Mouse (Mus musculus): ENCODE data around the gene Ip6k3.
A peak's percentile ranks its signal among the peaks of the same experiment; 100 is the strongest.

The Ip6k3 gene

DNA sequence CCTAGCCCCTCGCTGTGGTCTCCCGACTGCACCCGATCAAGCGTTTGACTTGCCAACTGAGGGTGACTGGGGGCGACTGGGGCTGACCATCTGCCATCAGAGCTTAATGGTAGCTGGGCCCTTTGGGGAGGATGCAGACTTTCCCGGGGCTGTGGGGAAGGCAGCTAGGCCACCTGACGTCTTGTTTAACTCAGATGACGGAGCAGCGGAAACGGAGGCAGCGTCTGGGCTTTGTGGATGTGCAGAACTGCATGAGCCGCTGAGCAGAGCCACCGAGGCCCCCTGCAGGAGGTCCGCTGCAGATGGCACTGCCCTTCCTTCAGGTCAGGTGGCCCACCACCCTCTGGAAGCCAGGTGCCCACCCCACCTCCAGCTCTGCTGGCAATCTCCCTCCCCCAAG is 46.3 kb downstream of the Ip6k3 start:
- DNase-seq, result no peak

DNA sequence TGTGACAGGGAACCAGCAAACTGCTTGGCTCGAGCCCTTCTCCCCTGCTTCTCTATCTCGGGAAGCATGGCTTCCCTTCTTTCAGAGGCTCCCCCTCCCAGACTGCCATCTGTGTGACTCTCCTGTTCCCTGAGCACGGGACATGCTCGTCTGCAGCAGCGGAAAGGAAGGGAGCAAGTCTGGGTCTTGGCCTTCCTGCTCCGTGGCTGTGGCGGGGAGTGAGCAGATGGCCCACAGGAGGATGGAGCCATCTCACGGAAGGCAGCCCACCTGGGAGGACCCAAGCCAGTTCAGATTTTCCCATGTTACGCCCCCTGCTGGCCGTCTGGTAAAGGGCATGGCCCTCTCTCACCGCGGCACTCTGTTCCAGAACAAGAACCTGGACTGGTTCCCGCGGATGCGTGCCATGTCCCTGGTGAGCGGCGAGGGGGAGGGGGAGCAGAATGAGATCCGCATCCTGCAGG is 47.0 kb downstream of the Ip6k3 start:
- DNase-seq, result peak; percentile 61 to 68

DNA sequence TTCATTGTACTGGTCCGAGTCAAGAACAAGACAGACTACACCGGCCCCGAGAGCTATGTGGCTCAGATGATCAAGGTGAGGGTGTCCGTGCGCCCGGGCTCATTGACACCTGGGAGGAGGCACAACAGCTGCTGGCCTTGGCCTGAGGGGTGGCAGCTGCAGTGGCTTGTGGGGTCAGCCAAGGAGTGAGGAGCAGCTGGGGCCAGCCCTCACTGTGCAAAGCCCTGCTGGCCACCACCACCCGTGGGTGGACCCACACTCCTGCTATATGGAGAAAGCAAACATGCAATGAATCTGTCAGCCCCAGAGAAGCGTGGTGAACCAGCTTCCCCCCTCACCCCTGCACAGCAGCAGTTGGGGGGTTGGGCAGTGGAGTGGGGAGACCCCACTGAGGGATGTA is 47.6 kb downstream of the Ip6k3 start:
- no peak for DNase-seq

DNA sequence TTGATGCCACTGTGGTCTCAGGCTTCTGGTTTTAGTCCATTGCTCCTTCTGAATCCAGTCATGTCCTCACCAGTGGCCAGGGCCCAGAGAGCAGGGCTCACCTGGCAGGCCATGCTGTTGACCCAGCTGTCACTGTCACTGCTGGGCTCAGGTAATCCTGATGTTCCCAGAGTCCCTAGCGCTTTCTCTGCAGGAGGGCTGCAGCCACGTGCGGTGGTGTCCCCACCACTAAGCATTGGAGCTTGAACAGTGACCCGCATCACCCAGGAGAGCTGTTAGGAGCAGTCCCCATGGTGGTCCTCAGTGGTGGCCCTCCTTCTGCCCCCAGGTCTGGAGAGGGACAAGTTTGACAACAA is 48.1 kb downstream of the Ip6k3 start:
- DNase-seq, result no peak

DNA sequence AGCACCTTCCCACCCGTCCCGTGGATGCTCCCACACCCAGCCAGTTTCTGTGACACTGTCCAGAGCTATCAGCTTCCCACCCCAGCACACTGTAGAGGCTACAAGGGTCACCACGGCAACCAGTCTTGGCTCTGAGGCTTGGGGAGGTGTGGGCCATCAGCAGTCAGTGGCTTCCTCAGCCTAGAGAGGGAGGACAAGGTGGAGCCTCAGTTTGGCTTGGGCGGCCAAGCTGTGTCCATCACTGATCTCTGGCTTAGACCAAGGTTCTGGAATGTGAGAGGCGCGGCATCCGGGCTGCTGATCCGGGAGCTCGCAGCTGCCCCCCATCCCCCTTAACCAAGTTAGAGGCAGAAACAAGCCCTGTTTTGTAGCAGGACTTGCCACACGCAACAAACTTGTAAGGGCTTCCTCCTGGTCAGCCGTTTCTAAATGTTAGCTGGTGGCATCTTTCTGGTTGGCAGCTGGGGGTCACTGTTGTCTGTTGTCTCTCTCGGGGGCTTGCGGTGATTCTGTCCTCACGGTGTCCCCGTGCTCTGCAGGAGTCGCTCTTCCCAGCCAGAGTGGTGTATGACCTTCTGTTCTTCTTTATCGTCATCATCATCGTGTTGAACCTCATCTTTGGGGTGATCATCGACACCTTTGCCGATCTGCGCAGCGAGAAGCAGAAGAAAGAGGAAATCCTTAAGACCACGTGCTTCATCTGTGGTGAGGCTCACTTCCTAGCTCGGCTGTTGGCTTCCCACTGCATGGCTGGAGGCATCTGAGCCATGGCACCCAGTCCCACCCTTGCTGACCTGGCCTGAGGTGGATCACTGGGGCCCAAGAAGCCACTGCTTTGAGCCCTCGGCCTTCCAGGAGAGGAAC is 48.7 kb downstream of the Ip6k3 start:
- no peak for DNase-seq

DNA sequence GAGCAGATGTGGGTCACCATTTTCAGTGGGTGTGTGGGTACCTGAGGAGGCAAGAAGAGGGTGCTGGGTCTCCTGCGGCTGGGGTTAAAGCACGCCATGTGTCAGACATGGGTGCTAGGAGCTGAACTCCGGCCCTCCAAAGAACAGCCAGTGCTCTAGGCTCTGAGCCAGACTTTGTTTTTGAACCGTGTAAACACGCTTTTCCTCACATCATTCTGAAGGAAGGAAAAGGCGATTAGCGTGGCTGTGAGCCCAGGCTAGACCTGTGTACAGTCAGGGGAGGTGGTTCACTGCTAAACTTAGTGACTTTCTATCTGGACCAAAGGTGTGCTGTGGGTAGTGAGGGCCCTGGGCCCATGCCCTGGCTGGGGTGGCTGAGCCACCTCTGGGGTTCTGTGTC is 57.5 kb downstream of the Ip6k3 start:
- DNase-seq, result peak; percentile 59 to 74

DNA sequence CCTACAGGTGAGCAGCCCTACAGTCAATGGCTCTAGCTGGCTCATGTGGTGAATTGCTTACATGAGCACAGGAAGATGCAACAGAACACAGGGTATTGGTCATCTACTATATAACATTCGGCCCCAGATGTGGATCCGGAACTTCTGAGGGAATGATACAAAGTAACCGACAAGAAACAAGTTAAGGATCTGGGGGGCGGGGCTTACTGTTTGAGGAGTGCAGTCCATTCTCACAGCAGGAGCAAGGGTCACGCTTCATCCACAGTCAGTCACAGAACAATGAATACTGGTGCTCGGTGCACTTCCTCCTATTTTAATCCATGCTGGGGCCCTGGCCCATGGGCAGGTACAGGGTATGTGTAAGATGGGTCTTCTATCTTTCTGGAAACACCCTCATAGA is 59.7 kb downstream of the Ip6k3 start:
- DNase-seq, result no peak

- DNase-seq, result no peak
These were observed 60.9 kb downstream of the Ip6k3 start for GRCm38 (mm10) chr17:27106745-27107144.

- DNase-seq, result no peak
These were observed 61.7 kb downstream of the Ip6k3 start for GRCm38 (mm10) chr17:27105698-27106470.

GRCm38 (mm10) chr17:27101675-27102074 is 65.9 kb downstream of the Ip6k3 start:
- DNase-seq, result no peak

DNA sequence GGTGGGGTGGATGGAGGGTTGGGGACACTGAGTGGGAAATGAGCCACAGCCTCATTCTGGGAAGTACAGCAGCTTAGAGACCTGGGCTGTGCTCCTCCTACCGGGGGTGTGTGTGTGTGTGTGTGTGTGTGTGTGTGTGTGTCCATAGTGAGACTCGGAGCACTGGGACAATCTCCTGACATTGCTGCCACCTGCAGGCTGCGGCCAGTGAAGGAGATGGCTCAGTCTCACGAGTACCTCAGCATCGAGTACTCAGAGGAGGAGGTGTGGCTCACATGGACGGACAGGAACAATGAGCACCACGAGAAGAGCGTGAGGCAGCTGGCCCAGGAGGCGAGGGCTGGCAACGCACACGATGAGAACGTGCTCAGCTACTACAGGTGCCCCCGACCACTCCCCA is 71.9 kb downstream of the Ip6k3 start:
- DNase-seq, result peak; percentile 38 to 64
